Mouse (Mus musculus) MEL (cell line): ENCODE data around the gene Tex10. TPM values are rescaled to one million over a fixed set of nuclear protein-coding genes. Genes with fewer than 3 reads are reported as not detected.

Experiments used
- DNase-seq: peaks from one replicate; pipeline ENCODE4 v3.0.0; 2011; ENCODE audit warnings: low read depth, low spot score
- H3K27ac ChIP-seq: 2 replicates; pipeline ENCODE4 v1.5.1; 2012; ENCODE audit warnings: low read depth, mild to moderate bottlenecking, control low read depth, low read length, moderate library complexity; ENCODE audit not compliant: control insufficient read depth
- H3K27me3 ChIP-seq, 2 experiments: fragments of 150-350 bp in 1 of 2; sonication (generic) in 1 of 2; 2 replicates each; pipeline ENCODE4 v1.6.1; 2012; ENCODE audit warnings: low read length in 2 of 2, mild to moderate bottlenecking in 2 of 2, improper control_type of control experiment in 1 of 2, moderate library complexity in 1 of 2; ENCODE audit not compliant: insufficient read depth in 2 of 2, control insufficient read depth in 1 of 2
- H3K36me3 ChIP-seq, 2 experiments: 2 replicates each; pipeline ENCODE4 v1.6.1; 2012 to 2014; ENCODE audit warnings: low read length in 2 of 2, improper control_type of control experiment in 1 of 2, inconsistent platforms in 1 of 2, mild to moderate bottlenecking in 1 of 2; ENCODE audit not compliant: insufficient read depth in 2 of 2, control insufficient read depth in 1 of 2
- H3K4me1 ChIP-seq, 2 experiments: fragments of 150-350 bp in 1 of 2; sonication (generic) in 1 of 2; 2 replicates each; pipeline ENCODE4 v1.6.1; 2012; ENCODE audit warnings: low read length in 2 of 2, improper control_type of control experiment in 1 of 2, mild to moderate bottlenecking in 1 of 2; ENCODE audit not compliant: insufficient read depth in 2 of 2, control insufficient read depth in 1 of 2
- H3K4me3 ChIP-seq, 2 experiments: fragments of 150-350 bp in 1 of 2; sonication (generic) in 1 of 2; 2 replicates each; pipeline ENCODE4 v1.5.1; 2012; ENCODE audit warnings: low read depth in 2 of 2, low read length in 2 of 2, mild to moderate bottlenecking in 2 of 2, moderate library complexity in 2 of 2, control low read depth in 1 of 2, improper control_type of control experiment in 1 of 2; ENCODE audit not compliant: control insufficient read depth in 1 of 2, insufficient read depth in 1 of 2
- H3K79me2 ChIP-seq: 2 replicates; pipeline ENCODE4 v1.6.1; 2012; ENCODE audit warnings: mild to moderate bottlenecking, low read length, moderate library complexity; ENCODE audit not compliant: control insufficient read depth, poor library complexity, insufficient read depth
- H3K9ac ChIP-seq: 2 replicates; pipeline ENCODE4 v1.6.1; 2012; ENCODE audit warnings: low read depth, mild to moderate bottlenecking, control low read depth, low read length, moderate library complexity; ENCODE audit not compliant: control insufficient read depth, poor library complexity, severe bottlenecking
- H3K9me3 ChIP-seq: fragments of 150-350 bp; sonication (generic); replicated peaks from 2 replicates; pipeline ENCODE4 v1.6.1; 2012; ENCODE audit warnings: mild to moderate bottlenecking, low read length, improper control_type of control experiment, moderate library complexity; ENCODE audit not compliant: insufficient read depth
- BHLHE40 ChIP-seq: IDR thresholded peaks from 2 replicates; pipeline ENCODE4 v1.6.1; 2012; ENCODE audit warnings: low read depth, mild to moderate bottlenecking, inconsistent platforms, low read length, improper control_type of control experiment, borderline replicate concordance
- CHD1 ChIP-seq: IDR thresholded peaks from 2 replicates; pipeline ENCODE4 v1.6.1; 2012; ENCODE audit warnings: low read depth, mild to moderate bottlenecking, inconsistent platforms, low read length, improper control_type of control experiment
- CHD2 ChIP-seq: IDR thresholded peaks from 2 replicates; pipeline ENCODE4 v1.6.1; 2011; ENCODE audit warnings: low read length, improper control_type of control experiment
- ELF1 ChIP-seq: IDR thresholded peaks from 2 replicates; pipeline ENCODE4 v1.6.1; 2014; ENCODE audit warnings: low read depth, mild to moderate bottlenecking, inconsistent platforms, low read length, improper control_type of control experiment, moderate library complexity
- EP300 ChIP-seq, 2 experiments: IDR thresholded peaks; 2 replicates each; pipeline ENCODE4 v1.6.1; 2011; ENCODE audit warnings: improper control_type of control experiment in 2 of 2, low read length in 2 of 2, low read depth in 1 of 2, mild to moderate bottlenecking in 1 of 2
- GABPA ChIP-seq: IDR thresholded peaks from 2 replicates; pipeline ENCODE4 v1.6.1; 2012; ENCODE audit warnings: low read depth, mild to moderate bottlenecking, inconsistent platforms, low read length, improper control_type of control experiment, moderate library complexity
- GATA1 ChIP-seq: IDR thresholded peaks from 2 replicates; pipeline ENCODE4 v1.6.1; 2011; ENCODE audit warnings: low read depth, low read length, improper control_type of control experiment
- HCFC1 ChIP-seq: IDR thresholded peaks from 2 replicates; pipeline ENCODE4 v1.6.1; 2012; ENCODE audit warnings: low read depth, mild to moderate bottlenecking, inconsistent platforms, low read length, improper control_type of control experiment, moderate library complexity
- JUND ChIP-seq: IDR thresholded peaks from 2 replicates; pipeline ENCODE4 v1.6.1; 2011; ENCODE audit warnings: low read depth, mild to moderate bottlenecking, improper control_type of control experiment, low read length
- MAFK ChIP-seq: IDR thresholded peaks from 2 replicates; pipeline ENCODE4 v1.6.1; 2011; ENCODE audit warnings: low read depth, mild to moderate bottlenecking, low read length, improper control_type of control experiment, borderline replicate concordance
- MAX ChIP-seq: IDR thresholded peaks from 2 replicates; pipeline ENCODE4 v1.6.1; 2011; ENCODE audit warnings: low read length, improper control_type of control experiment
- MEF2A ChIP-seq: IDR thresholded peaks from 2 replicates; pipeline ENCODE4 v1.6.1; 2014; ENCODE audit warnings: low read depth, mild to moderate bottlenecking, inconsistent platforms, low read length, improper control_type of control experiment; ENCODE audit not compliant: poor library complexity, insufficient replicate concordance, severe bottlenecking; ENCODE audit errors: extremely low read depth
- MXI1 ChIP-seq: IDR thresholded peaks from 2 replicates; pipeline ENCODE4 v1.6.1; 2011; ENCODE audit warnings: mild to moderate bottlenecking, low read depth, low read length, improper control_type of control experiment
- MYB ChIP-seq: IDR thresholded peaks from 2 replicates; pipeline ENCODE4 v1.6.1; 2011; ENCODE audit warnings: mild to moderate bottlenecking, low read depth, low read length, improper control_type of control experiment
- MYC ChIP-seq: IDR thresholded peaks from 2 replicates; pipeline ENCODE4 v1.6.1; 2011; ENCODE audit warnings: low read depth, mild to moderate bottlenecking, low read length, improper control_type of control experiment, moderate library complexity
- NELFE ChIP-seq: IDR thresholded peaks from 2 replicates; pipeline ENCODE4 v1.6.1; 2011; ENCODE audit warnings: low read depth, low read length, improper control_type of control experiment
- NRF1 ChIP-seq: IDR thresholded peaks from 2 replicates; pipeline ENCODE4 v1.6.1; 2014; ENCODE audit warnings: low read depth, mild to moderate bottlenecking, inconsistent platforms, low read length, improper control_type of control experiment, moderate library complexity; ENCODE audit not compliant: poor library complexity, insufficient read depth, severe bottlenecking
- POLR2AphosphoS2 ChIP-seq: IDR thresholded peaks from 2 replicates; pipeline ENCODE4 v1.6.1; 2011; ENCODE audit warnings: low read length, improper control_type of control experiment
- RAD21 ChIP-seq: IDR thresholded peaks from 2 replicates; pipeline ENCODE4 v1.6.1; 2011; ENCODE audit warnings: mild to moderate bottlenecking, low read depth, low read length, improper control_type of control experiment
- RCOR1 ChIP-seq: IDR thresholded peaks from 2 replicates; pipeline ENCODE4 v1.6.1; 2012; ENCODE audit warnings: low read depth, mild to moderate bottlenecking, inconsistent platforms, low read length, improper control_type of control experiment
- SIN3A ChIP-seq: IDR thresholded peaks from 2 replicates; pipeline ENCODE4 v1.6.1; 2012; ENCODE audit warnings: low read length, improper control_type of control experiment, inconsistent platforms
- UBTF ChIP-seq: IDR thresholded peaks from 2 replicates; pipeline ENCODE4 v1.6.1; 2012; ENCODE audit warnings: low read depth, mild to moderate bottlenecking, inconsistent platforms, low read length, improper control_type of control experiment, moderate library complexity, borderline replicate concordance; ENCODE audit not compliant: insufficient read depth
- ZC3H11A ChIP-seq: IDR thresholded peaks from 2 replicates; pipeline ENCODE4 v1.6.1; 2012; ENCODE audit warnings: low read depth, mild to moderate bottlenecking, inconsistent platforms, low read length, improper control_type of control experiment
- ZKSCAN1 ChIP-seq: IDR thresholded peaks from 2 replicates; pipeline ENCODE4 v1.6.1; 2012; ENCODE audit warnings: low read depth, mild to moderate bottlenecking, inconsistent platforms, low read length, improper control_type of control experiment, moderate library complexity
- ZMIZ1 ChIP-seq: IDR thresholded peaks from 2 replicates; pipeline ENCODE4 v1.6.1; 2012; ENCODE audit warnings: low read depth, mild to moderate bottlenecking, inconsistent platforms, low read length, improper control_type of control experiment, moderate library complexity
- polyA plus RNA-seq, 2 experiments: library from polyadenylated mRNA; stranded (reverse) in 1 of 2; unstranded in 1 of 2; fragments of >175 nt in 1 of 2; fragments of >200 nt in 1 of 2; gene quantifications; 2 replicates each; pipeline versions ENCODE4 v1.2.1 to v1.2.4; 2012; ENCODE audit warnings: low replicate concordance in 2 of 2, low read depth in 1 of 2; ENCODE audit not compliant: insufficient read length in 2 of 2, insufficient read depth in 1 of 2, missing spikeins in 1 of 2
- total RNA-seq: library from RNA; depleted of rRNA; stranded (reverse); fragments of 300-350 nt; gene quantifications from 2 replicates; pipeline ENCODE4 v1.2.3, GENCODE M21; 2012

Gene Tex10
- total and polyA plus RNA-seq, 3 experiments: 41.9 to 184 (median 51.6) TPM

DNA sequence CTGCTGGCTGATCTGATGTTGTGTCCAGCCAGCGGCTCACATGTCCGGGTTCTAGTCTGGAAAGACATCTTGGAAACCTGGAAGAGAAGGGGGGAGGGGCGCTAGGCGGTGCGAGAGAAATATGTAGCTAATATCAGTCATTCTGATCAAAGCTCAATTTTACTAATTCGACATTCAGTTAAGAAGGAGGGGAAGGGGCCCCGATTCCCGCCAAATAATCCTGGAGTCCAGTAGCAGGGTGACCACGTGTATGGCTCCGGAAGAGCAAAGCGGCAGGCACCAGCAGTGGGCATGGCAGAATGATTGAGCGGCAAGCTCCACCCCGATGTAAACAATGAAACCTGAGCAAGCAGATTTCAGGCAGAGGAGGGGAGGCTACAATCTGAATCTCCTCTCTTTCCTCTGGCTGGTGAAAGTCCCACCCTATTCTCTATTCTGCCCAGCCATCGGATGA, 18.1 kb upstream of the Tex10 start:
- Histone ChIP-seq H3K9me3 (no peaks in the 10 kb centered on the region), H3K4me3 (no peak overlapping the region), H3K9ac (no peak overlapping the region), H3K27me3 (no peaks in the 10 kb centered on the region), H3K27ac (no peak overlapping the region), H3K79me2 (no peaks in the 10 kb centered on the region), H3K36me3 (no peaks in the 10 kb centered on the region), H3K4me1 (no peaks in the 10 kb centered on the region)
- no peak for DNase-seq
- no peak for TF ChIP-seq ZC3H11A
- TF ChIP-seq MYB: no peak
- TF ChIP-seq NELFE: no peak
- no peak for TF ChIP-seq HCFC1
- no peak for TF ChIP-seq POLR2AphosphoS2
- no peak for TF ChIP-seq MYC
- no peak for TF ChIP-seq GATA1
- no peak for TF ChIP-seq ZMIZ1
- no peak for TF ChIP-seq RCOR1
- TF ChIP-seq MXI1: no peak

DNA sequence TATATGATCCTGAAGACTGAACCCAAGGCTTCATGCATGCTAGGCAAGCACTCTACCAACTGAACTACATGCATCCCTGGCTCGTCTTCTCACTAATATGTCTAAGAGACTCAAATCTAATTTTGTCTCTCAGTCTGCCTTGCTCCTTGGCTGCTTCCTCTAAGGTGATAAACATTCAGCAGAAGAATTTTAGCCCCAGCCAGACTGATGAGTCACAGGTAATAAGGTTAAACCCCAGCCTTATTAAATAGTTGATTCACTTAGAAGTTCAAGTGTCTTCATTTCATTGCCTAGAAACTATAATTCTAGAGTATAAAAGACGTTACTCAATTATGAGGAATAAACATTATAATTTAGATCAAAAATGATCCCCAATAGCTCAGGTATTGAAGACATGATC, 15.7 kb upstream of the Tex10 start:
- no peak overlapping the region for H3K9ac ChIP-seq
- no peak for DNase-seq
- H3K9me3 ChIP-seq: no peaks in the 10 kb centered on the region
- H3K4me1 ChIP-seq: no peaks in the 10 kb centered on the region
- TF ChIP-seq ZC3H11A: no peak
- no peak for TF ChIP-seq MYC
- no peak for TF ChIP-seq NRF1
- TF ChIP-seq RCOR1: no peak
- no peak for TF ChIP-seq UBTF
- no peak for TF ChIP-seq JUND
- no peak for TF ChIP-seq RAD21
- no peak for TF ChIP-seq MAFK
- no peak for TF ChIP-seq CHD2
- no peak for TF ChIP-seq SIN3A
- TF ChIP-seq ELF1: no peak
- TF ChIP-seq CHD1: no peak
- TF ChIP-seq MEF2A: no peak
- no peak for TF ChIP-seq MXI1
- no peak for TF ChIP-seq EP300 (IDR thresholded peaks at IDR 0.05; ENCODE audit: low read depth in 1 of 2, low read length in 2 of 2)
- no peak for TF ChIP-seq BHLHE40
- TF ChIP-seq GABPA: no peak
- TF ChIP-seq HCFC1: no peak
- no peak for TF ChIP-seq MAX
- TF ChIP-seq ZKSCAN1: no peak
- no peaks in the 10 kb centered on the region for H3K36me3 ChIP-seq
- no peaks in the 10 kb centered on the region for H3K79me2 ChIP-seq
- no peak overlapping the region for H3K27ac ChIP-seq
- no peaks in the 10 kb centered on the region for H3K27me3 ChIP-seq
- no peak overlapping the region for H3K4me3 ChIP-seq
